Mouse (Mus musculus) mammary gland, adult 2 months (tissue): Measurements from ENCODE around the gene Mfsd4b1. TPM values are rescaled to one million over a fixed set of nuclear protein-coding genes. Genes with fewer than 3 reads are reported as not detected.

Experiments used
- polyA plus RNA-seq: library from polyadenylated mRNA; depleted of rRNA; stranded (reverse); fragments of >200 nt; gene quantifications from 2 replicates; pipeline ENCODE4 v1.2.3, GENCODE M21; 2012; ENCODE audit warnings: low replicate concordance; rRNA removed

Gene Mfsd4b1
- 2.4 and 4.0 TPM in 2 replicates for polyA plus RNA-seq

DNA sequence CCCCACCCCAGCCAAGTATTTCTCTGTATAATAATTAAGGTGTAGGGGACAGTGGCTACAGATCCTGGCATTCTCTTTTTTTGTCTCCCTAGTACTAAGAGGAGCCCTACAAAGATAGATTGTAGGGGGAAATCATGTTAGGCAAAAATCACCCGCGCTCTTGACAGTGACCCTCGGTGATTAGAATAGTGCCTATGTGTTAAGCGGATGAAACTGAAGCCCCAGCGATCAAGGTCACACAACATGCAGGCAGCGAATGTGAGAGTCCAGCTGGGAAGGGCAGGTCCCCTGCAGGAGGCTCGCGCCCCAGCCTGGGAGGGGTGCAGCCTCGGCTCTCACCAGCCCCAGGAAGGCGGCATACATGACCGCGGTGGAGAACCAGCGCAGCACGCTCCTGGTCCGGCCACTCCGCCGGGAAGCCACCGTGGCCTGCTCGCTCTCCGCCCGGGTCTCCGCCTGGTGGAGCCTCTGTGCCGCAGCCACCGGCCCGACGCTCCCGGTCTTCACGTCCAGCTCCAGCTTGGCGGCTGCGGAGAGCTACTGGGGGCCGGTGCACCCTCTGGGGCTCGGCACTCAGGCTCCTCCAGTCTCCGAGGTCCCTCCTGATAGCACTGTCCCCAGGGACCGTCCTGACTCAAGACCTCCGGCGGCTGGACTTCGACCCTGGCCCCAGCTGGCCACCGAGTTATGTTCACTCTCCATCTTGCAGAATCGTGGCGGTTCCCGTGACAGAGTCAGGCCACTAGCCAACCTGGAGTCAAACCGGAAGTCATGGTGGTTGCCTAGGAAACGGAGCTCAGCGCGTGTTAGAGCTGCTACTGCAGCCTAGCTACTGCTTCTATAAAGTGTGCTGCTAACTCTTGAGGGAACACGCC lies at the start of gene Mfsd4b1:
Gene Mfsd4b1, minus strand, starts transcription at position 715 of the 875 bp plus-strand sequence.

DNA sequence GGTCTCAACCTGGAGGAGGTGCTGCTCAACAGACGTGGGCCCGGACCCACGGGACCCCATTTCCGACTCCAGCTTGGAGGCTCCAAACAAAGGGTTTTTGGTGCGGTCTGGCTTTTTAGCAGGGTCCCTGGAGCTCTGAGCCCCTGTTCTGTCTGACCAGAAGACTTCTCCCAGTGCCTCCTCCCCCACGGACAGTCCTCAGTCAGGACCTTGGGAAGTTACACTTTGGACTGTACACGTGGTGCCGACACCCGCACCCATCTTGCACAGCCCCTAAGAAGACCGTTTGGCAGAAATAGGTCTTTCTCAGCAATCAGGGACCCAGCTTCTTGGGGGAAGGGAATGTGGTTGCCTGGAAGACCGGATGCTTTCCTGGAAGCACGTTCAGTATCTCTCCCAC lies 38.6 kb downstream of the Mfsd4b1 start, which contains the start of gene Mfsd4b5:
Gene Mfsd4b5, minus strand, starts transcription at position 181 of the 400 bp plus-strand sequence.

DNA sequence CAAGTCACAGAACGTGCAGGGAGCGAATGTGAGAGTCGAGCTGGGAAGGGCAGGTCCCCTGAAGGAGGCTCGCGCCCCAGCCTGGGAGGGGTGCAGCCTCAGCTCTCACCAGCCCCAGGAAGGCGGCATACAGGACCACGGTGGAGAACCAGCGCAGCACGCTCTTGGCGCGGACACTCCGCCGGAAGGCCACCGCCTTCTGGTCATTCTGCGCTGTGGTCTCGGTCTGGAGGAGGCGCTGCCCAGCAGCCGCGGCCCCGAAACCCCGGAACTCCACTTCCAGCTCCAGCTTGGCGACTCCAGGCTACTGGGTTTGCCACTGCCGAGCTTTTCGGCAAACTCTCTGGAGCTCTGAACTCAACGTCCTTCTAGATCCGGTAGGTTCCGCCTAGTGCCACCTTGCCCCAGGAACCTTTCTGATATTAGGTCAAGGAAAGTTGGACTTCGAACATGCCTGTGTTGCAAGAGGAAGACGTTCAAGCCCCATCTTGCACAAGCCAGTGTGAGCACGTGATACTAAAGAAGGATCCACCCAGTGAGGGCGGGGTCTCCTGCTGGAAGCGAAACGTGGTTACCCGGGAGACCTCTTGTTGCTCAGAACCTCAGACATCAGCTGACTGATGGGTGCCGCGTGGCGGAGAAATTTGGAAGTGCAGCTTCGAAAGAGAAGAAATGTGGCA lies 65.2 kb downstream of the Mfsd4b1 start, which contains the start of gene Mfsd4b3:
Gene Mfsd4b3, minus strand, starts transcription at position 393 of the 680 bp plus-strand sequence.

Other genes starting within 250 kb of the Mfsd4b1 start
- 2.7 and 4.8 TPM in 2 replicates for gene Mfsd4b4, start 126.0 kb downstream of the Mfsd4b1 start, polyA plus RNA-seq
- gene Mfsd4b2, start 98.3 kb downstream of the Mfsd4b1 start, polyA plus RNA-seq = 0.20 and 0.27 TPM in 2 replicates
- gene Mfsd4b3, start 65.1 kb downstream of the Mfsd4b1 start, polyA plus RNA-seq = 1.1 and 2.9 TPM in 2 replicates
- gene Mfsd4b5, start 38.6 kb downstream of the Mfsd4b1 start, polyA plus RNA-seq = 0.17 and 0.33 TPM in 2 replicates
- gene Slc16a10, start 117.0 kb upstream of the Mfsd4b1 start, polyA plus RNA-seq = 13.0 and 38.2 TPM in 2 replicates
- gene Rpf2, start 221.8 kb upstream of the Mfsd4b1 start, polyA plus RNA-seq = 1.1 and 2.2 TPM in 2 replicates
- gene Gtf3c6, start 232.8 kb upstream of the Mfsd4b1 start, polyA plus RNA-seq = 4.9 and 12.2 TPM in 2 replicates